Mouse (Mus musculus) neutrophil, adult 59 days (primary cell): ENCODE measurements around the gene Tll1. TPM values are rescaled to one million over a fixed set of nuclear protein-coding genes. Genes with fewer than 3 reads are reported as not detected.

Experiments
- total RNA-seq, 2 experiments: library from RNA; stranded (reverse); gene quantifications; 1 replicate in 1 of 2; 2 replicates in 1 of 2; pipeline ENCODE4 v1.2.4; 2023

Tll1 gene
- total RNA-seq, result not detected

DNA sequence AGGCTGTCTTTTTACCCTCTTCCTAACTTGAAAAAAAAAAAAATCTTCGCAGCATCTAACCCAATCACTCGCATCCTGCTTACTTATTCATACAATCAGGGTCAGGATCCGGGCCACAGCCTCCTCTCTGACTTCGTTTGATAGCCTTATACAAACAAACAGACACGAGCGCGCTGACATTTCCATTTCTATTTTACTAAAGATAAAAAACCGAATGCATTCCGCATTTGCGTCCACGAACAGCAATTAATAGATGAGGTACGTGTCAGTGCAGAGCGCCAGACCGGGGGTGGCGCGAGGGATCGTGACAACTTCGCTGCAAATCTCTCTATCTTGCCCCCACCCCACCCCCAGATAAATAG lies at the start of gene Tll1:
Gene Tll1 (minus strand): TSS at position 248 of the 362 bp plus-strand sequence.

